Mouse (Mus musculus): ENCODE results near the gene Gm12169. TPM values are rescaled to one million over a fixed set of nuclear protein-coding genes. Genes with fewer than 3 reads are reported as not detected.
A peak's percentile ranks its signal among the peaks of the same experiment; 100 is the strongest.

Gm12169 gene
- total RNA-seq (2014; rRNA removed): not detected in 2 replicates
- not detected in 2 replicates for polyA plus RNA-seq (2015; fragmentation: Nextera tagmentation; extraction: Ambion mirVana)

- ATAC-seq (ENCODE audit: low FRiP score) (no peak), DNase-seq (ENCODE audit: low spot score) (no peak)
- Histone ChIP-seq H3K27me3 (ENCODE audit: insufficient read depth, low read length) (no peaks in the 10 kb centered on the region), H3K36me3 (ENCODE audit: insufficient read depth, low read length) (no peaks in the 10 kb centered on the region), H3K4me2 (ENCODE audit: low read depth, low read length, poor library complexity, severe bottlenecking) (no peak within 1 kb of the TSS), H3K4me3 (ENCODE audit: low read depth, low read length) (no peak within 1 kb of the TSS), H3K9me3 (ENCODE audit: low read length) (no peaks in the 10 kb centered on the region), H3K4me1 (ENCODE audit: insufficient read depth, low read length) (no peaks in the 10 kb centered on the region), H3K27ac (ENCODE audit: low read depth, low read length) (no peak within 1 kb of the TSS), H3K9ac (replicated peaks; ENCODE audit: low read length, poor library complexity, severe bottlenecking) (no peak within 1 kb of the TSS)
- WGBS: 93% methylated on average over 2 of the region's 2 CpGs
- no peak for TF ChIP-seq CTCF (IDR thresholded peaks at IDR 0.05)
These were observed at the start of gene Gm12169 for GRCm38 (mm10) chr11:46523912-46524311. Gm12169 (plus strand) TSS chr11:46524212.

- Histone ChIP-seq H3K4me3 (ENCODE audit: low read depth, low read length) (no peak overlapping the region), H3K4me2 (ENCODE audit: low read depth, low read length, poor library complexity, severe bottlenecking) (no peak overlapping the region), H3K27ac (ENCODE audit: low read depth, low read length) (no peak overlapping the region), H3K27me3 (ENCODE audit: insufficient read depth, low read length) (no peaks in the 10 kb centered on the region), H3K9me3 (ENCODE audit: low read length) (0 out of 2 replicates have a peak, but pooled peaks cover 6% of the 10 kb centered on the region), H3K36me3 (ENCODE audit: insufficient read depth, low read length) (no peaks in the 10 kb centered on the region), H3K9ac (replicated peaks; ENCODE audit: low read length, poor library complexity, severe bottlenecking) (no peak overlapping the region), H3K4me1 (ENCODE audit: insufficient read depth, low read length) (no peaks in the 10 kb centered on the region)
- no peak for TF ChIP-seq CTCF (IDR thresholded peaks at IDR 0.05)
- no peak for DNase-seq (ENCODE audit: low spot score)
- ATAC-seq (ENCODE audit: low FRiP score): no peak
- 96% methylated on average over 4 of the region's 4 CpGs for WGBS
These were observed 49.8 kb upstream of the Gm12169 start for GRCm38 (mm10) chr11:46474220-46474619.

GRCm38 (mm10) chr11:46479311-46479710 is 44.7 kb upstream of the Gm12169 start:
- WGBS: 82% methylated on average over 9 of the region's 9 CpGs

GRCm38 (mm10) chr11:46480517-46480916 is 43.5 kb upstream of the Gm12169 start:
- Histone ChIP-seq H3K27me3 (ENCODE audit: insufficient read depth, low read length) (no peaks in the 10 kb centered on the region), H3K4me2 (ENCODE audit: low read depth, low read length, poor library complexity, severe bottlenecking) (no peak overlapping the region), H3K4me1 (ENCODE audit: insufficient read depth, low read length) (no peaks in the 10 kb centered on the region), H3K9ac (replicated peaks; ENCODE audit: low read length, poor library complexity, severe bottlenecking) (no peak overlapping the region), H3K36me3 (ENCODE audit: insufficient read depth, low read length) (no peaks in the 10 kb centered on the region), H3K9me3 (ENCODE audit: low read length) (no peaks in the 10 kb centered on the region), H3K27ac (ENCODE audit: low read depth, low read length) (no peak overlapping the region), H3K4me3 (ENCODE audit: low read depth, low read length) (no peak overlapping the region)
- 87% methylated on average over 7 of the region's 7 CpGs for WGBS
- TF ChIP-seq CTCF (IDR thresholded peaks at IDR 0.05): no peak
- ATAC-seq (ENCODE audit: low FRiP score): no peak
- no peak for DNase-seq (ENCODE audit: low spot score)

More at GRCm38 (mm10) chr11:46479311-46479710, 44.7 kb upstream of the Gm12169 start:
- no peak overlapping the region for H3K27ac ChIP-seq (ENCODE audit: low read depth, low read length)
- H3K4me2 ChIP-seq (ENCODE audit: low read depth, low read length, poor library complexity, severe bottlenecking): no peak overlapping the region
- H3K27me3 ChIP-seq (ENCODE audit: insufficient read depth, low read length): no peaks in the 10 kb centered on the region
- no peaks in the 10 kb centered on the region for H3K4me1 ChIP-seq (ENCODE audit: insufficient read depth, low read length)
- ATAC-seq (ENCODE audit: low FRiP score) (no peak), DNase-seq (ENCODE audit: low spot score) (no peak)
- no peaks in the 10 kb centered on the region for H3K36me3 ChIP-seq (ENCODE audit: insufficient read depth, low read length)
- no peak for TF ChIP-seq CTCF (IDR thresholded peaks at IDR 0.05)
- H3K9me3 ChIP-seq (ENCODE audit: low read length): 0 out of 2 replicates have a peak, but pooled peaks cover 6% of the 10 kb centered on the region
- H3K9ac ChIP-seq (replicated peaks; ENCODE audit: low read length, poor library complexity, severe bottlenecking): no peak overlapping the region
- H3K4me3 ChIP-seq (ENCODE audit: low read depth, low read length): no peak overlapping the region

DNA sequence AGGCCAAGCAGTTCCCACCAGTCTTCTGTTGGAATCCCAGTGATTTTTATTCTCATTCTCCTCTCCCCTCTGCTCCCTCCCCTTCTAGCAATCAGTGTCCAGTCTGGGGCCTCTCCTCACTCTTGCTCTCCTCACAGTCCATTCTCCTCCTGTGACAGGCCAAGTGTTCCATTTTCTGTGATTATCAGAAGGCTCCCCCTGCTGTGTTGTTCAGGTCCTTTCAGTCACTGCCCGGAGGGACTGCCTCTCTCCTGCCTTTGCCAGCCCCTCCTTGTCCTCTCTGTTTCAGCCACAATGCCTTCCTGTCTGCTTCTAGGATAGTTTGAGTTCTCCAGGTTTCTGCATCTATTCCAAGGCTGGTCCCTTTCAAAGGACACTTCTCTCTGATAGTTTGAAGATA is 35.8 kb upstream of the Gm12169 start:
- Histone ChIP-seq H3K9me3 (ENCODE audit: low read length) (no peaks in the 10 kb centered on the region), H3K27ac (ENCODE audit: low read depth, low read length) (no peak overlapping the region), H3K9ac (replicated peaks; ENCODE audit: low read length, poor library complexity, severe bottlenecking) (no peak overlapping the region), H3K27me3 (ENCODE audit: insufficient read depth, low read length) (no peaks in the 10 kb centered on the region), H3K4me1 (ENCODE audit: insufficient read depth, low read length) (no peaks in the 10 kb centered on the region), H3K4me2 (ENCODE audit: low read depth, low read length, poor library complexity, severe bottlenecking) (no peak overlapping the region), H3K36me3 (ENCODE audit: insufficient read depth, low read length) (no peaks in the 10 kb centered on the region), H3K4me3 (ENCODE audit: low read depth, low read length) (no peak overlapping the region)
- peak; percentile 24; the same call in 1 of the 2 replicates for TF ChIP-seq CTCF (IDR thresholded peaks at IDR 0.05)
- DNase-seq (ENCODE audit: low spot score): peak; percentile 5
- WGBS: 4% methylated on average over 1 of the region's 1 CpGs
- no peak for ATAC-seq (ENCODE audit: low FRiP score)

- DNase-seq (ENCODE audit: low spot score): no peak
- no peak for TF ChIP-seq CTCF (IDR thresholded peaks at IDR 0.05)
- no peak overlapping the region for H3K4me2 ChIP-seq (ENCODE audit: low read depth, low read length, poor library complexity, severe bottlenecking)
- no peak for ATAC-seq (ENCODE audit: low FRiP score)
- H3K27me3 ChIP-seq (ENCODE audit: insufficient read depth, low read length): no peaks in the 10 kb centered on the region
- no peak overlapping the region for H3K4me3 ChIP-seq (ENCODE audit: low read depth, low read length)
- no peaks in the 10 kb centered on the region for H3K4me1 ChIP-seq (ENCODE audit: insufficient read depth, low read length)
- 81% methylated on average over 2 of the region's 2 CpGs for WGBS
- H3K36me3 ChIP-seq (ENCODE audit: insufficient read depth, low read length): no peaks in the 10 kb centered on the region
- H3K27ac ChIP-seq (ENCODE audit: low read depth, low read length): no peak overlapping the region
- H3K9ac ChIP-seq (replicated peaks; ENCODE audit: low read length, poor library complexity, severe bottlenecking): no peak overlapping the region
- H3K9me3 ChIP-seq (ENCODE audit: low read length): no peaks in the 10 kb centered on the region
These were observed 35.4 kb upstream of the Gm12169 start for GRCm38 (mm10) chr11:46488650-46489049.

Data from midbrain, postnatal 0 days (tissue).